Mouse (Mus musculus): ENCODE measurements at regions not wholly inside any gene's neighbourhood (a gene's known extent, or its start where the extent isn't known, plus 50 kb on each side); places are given as distances from the start of the nearest gene placed in this dataset.
"Not testable (repeated sequence)": the region's sequence is repeated elsewhere in the genome, so short reads cannot be mapped to it uniquely, and the experiment has no call there.

DNA sequence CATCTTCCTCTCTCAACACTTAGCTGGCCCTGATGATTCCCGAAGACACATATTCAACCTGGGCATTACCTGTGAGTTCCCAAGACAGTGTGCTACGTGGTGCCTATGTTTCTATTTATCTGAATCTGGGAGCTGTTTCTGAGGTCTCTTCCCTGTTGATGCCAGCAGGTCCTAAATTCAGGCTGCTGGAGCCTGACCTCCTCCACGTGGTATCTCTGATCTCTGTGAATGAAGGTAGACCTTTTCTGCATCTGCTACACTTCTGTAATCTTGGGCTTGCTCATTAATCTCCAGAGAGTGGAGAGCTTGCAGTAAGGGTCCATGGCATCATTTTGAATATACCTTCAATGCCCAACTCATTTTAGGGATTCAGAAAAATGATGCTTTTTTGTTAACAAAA is 215.8 kb downstream of the Pten start:
- DNase-seq (ENCODE audit: low spot score), result no peak

DNA sequence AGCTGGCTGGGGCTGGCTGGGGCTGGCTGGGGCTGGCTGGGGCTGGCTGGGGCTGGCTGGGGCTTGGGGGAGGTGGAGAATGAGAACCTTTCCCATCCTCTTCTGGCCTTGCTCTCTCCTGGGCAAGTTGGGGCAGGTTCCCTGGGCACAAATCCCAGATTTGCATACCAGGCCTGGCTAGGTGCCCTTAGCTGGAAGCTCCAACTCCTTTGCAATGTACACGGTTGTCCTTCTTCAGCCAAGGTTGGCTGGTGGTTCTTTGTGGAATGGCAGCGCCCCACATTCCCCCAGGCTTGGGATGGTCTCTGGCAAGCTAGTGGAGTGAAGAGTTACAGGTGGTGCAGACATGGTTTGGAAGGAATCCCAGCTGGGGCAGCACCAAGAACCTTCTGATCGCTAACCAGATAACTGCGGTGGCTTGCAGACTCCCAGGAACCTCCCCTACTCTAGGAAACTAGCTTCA is 217.5 kb downstream of the Pten start:
- peak; percentile 63 for DNase-seq (ENCODE audit: low spot score)

DNA sequence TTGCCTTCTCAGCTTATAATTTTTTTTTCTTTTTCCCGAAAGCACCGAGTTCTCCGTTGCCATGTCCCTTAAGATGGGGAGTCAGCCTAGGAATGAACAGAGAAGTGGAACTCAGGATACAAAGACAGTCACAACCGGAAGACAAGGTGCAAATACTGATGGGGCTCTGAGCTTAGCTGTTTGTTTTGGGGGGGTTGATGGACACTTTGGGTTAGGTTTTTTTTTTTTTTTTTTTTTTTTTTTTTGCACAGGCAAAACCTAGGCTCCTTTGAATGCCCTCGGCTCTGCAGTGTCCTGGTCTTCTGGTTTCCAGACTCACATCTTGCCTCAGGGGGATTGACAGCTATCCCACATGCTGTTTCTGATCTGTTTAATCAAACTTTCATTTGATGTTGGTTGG is 218.0 kb downstream of the Pten start:
- DNase-seq (ENCODE audit: low spot score), result no peak

DNA sequence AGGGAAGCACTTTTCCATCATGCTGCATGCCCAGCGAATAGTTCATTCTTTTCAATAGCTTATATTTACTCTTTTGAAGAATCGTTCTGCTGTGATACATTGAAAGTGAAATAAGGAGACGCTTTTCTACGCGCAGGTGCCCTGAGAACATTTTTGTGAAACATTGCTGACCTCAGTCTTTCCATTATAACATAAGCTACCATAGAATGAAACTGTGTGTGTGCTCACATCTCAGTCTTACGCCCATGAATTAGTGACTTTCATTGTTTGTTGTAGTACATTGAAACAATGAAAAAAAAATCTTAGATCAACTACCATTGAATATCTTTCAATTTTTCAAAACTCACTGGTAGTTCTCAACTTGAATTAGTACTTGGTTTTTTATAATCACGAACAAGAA is 219.2 kb downstream of the Pten start:
- no peak for DNase-seq (ENCODE audit: low spot score)

DNA sequence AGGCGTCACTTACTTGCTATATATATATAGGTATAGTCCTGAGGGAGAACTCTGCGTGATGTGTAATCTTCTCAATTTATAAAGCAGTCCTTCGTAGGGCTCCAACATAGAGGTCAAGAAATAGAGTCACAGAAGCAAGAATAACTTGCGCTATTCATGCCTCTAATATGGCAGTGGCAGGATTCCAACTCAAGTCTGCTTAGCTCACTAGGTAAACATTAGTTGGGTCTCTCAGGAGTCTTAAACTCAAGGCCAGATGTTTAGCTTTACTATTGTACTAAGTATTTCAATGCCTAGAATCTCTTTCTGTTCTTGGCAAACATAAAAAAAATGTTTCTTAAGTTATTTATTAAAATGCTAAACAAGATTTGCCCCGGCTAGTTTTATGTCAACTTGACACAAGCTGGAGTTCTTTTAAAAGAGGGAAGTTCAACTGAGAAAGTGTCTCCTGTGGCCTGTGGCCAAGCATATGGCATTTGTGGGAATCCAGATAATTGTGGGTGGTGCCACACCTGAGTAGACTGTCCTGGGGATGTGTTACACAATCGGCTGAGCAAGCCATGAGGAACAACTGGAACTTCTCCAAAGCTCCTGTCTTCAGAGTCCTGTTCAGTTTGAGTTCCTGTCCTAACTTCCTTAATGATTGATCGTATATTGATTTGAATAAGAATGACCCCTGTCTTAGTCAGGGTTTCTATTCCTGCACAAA is 220.9 kb downstream of the Pten start:
- no peak for DNase-seq (ENCODE audit: low spot score)

DNA sequence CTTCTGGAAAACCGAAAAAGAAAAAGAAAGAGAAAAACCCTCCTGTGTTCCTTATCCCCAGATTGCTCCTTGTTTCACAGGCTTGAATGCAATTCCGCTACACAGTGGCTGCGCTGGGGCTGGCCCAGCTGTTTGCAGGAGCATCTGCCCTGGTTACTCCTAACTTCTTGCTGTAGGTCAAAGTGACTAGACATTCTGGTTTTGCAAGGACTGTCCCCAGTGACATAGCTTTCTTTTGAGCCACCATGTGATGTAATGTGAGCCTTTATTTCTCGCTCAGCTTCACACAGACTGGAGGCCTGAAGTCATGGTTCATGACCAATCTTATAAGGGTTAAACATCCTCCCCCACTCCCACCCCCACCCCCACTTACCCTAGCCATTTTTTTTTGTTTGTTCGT is 222.8 kb downstream of the Pten start:
- DNase-seq (ENCODE audit: low spot score), result no peak

DNA sequence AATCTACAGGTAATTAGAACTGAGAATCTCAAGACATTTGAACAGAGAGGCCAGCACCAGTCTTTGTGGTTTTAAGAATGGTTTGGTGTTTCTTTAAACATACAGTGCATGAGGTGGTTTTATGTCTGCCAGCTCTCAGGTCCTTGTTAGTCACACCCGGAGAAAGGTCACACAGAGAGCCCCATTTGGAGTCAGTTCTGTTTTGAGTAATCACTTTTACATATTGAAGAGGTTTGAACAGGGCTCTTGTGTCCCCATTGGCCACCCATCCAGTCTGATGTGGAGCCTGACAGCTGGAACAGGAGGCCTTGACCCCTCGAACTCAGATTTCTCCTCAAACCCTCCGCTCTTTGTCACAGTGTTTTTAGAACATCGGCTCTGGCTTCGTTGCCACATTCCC is 231.4 kb downstream of the Pten start:
- DNase-seq (ENCODE audit: low spot score), result no peak

DNA sequence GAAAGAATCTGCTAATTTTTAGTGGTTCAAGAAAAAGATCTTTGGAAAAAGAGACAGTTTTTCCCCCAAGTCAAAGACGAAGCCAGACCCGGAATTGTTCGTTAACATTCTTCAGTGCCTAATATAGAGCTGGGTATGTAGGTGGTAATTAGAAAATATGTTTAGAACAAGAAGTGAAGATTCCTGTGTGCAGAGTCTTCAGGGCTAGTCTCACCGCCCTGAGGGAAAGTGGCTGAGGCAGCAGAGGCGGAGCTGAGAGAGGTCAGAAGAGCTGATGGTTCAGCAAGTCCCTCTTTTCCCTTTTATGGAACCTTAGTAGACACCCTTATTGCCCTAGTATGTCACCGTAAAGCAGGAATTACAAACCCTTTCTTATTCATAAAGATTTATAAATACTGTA is 232.0 kb downstream of the Pten start:
- DNase-seq (ENCODE audit: low spot score), result no peak

DNA sequence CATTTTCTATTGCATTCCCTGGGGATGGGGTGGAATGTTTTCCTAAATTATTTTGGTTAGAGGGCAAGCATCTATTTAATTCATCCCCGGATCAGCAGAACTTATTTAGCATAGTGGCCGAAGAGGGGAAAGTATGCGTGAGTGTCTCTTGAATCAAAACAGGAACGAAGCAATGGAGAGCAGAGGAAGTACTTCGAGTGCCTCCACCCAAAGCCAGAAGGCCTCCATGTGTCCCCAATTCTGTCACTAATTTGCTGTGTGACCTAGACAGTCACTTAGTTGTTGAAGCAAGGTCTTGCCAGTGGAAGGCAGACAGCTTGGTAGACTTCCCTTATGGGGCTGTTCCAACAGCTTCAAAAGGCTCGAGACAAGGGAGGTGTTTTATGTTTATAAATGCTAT is 233.3 kb downstream of the Pten start:
- no peak for DNase-seq (ENCODE audit: low spot score)

DNA sequence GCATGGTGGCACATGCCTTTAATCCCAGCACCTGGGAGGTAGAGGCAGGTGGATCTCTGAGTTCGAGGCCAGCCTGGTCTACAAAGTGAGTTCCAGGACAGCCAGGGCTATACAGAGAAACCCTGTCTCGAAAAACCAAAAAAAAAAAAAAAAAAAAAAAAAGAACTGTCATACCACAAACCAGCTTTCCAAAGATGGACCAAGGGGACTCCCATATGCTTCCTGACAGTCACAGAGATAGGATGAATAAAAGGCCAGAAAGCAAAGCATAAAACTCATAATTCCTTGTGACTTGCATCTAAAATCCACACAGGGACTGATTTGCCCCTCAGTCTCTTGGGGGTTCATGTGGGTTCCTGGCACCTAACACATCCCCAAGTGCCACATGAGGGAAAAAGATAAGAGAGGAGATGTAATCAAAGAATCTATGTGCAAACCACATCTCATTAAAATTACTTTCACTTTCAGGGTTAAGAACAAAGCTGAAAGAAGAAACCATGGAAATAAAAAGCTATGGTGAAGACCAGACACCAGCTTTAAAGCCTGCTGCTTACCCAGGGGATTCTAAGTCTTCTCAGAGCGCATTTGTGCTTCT is 241.4 kb downstream of the Pten start:
- no peak for DNase-seq (ENCODE audit: low spot score)

DNA sequence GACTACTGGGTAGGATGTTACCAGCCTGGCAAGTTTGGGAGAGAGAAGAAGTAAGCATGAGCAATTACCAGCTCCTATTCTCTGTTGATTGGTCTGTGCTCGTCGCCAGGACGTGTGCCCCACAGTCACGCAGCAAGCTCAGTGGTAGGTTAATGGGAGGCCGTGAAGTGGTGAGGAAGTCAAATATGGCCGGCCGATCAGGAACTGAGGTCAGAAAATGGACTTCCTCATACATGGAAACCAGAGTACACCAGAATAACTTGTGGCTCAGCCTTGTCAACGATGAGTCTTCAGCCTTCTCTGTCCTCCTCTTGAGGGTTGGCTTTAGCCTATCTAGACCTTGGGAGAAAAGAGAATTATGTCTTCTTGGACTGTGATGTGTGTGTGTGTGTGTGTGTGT is 250.3 kb downstream of the Pten start:
- no peak for DNase-seq (ENCODE audit: low spot score)

DNA sequence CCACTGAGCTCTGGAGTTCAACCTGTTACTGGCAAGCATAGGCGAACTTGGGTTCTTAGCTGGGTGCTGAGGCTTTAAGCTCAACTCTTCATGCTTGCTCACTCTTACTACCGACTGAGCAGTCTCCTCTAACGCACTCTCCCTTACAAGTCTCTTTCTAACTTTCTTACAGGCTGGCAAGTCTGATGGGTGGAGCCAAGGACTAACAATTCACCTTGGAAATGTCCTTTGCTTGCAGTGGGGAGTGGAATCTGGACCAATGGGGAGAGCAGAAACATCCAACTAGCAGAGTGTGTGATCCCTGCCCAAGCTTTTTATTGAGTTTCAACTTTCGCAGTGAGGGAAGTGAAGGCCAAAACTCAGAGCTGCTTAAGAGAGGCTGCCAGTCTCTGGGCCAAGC is 250.8 kb downstream of the Pten start:
- DNase-seq (ENCODE audit: low spot score), result no peak

DNA sequence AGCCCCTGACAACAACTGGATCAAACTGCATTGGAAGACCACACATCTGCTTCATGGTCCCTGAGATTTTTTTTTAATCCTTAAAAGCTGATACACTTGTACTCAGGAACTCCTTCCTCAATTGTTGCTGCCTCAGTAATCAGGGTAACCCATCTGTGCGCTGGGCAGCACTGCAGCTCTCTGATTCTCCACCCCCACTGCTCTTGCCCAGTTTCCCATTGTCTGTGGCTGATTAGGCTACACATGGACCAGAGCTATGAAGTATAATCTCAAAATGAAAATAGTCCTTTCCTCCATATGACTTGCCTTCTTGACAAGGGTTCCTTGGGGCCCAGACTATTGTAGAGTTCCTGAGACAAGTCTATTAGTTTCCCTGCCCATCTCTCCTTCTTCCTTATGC is 251.5 kb downstream of the Pten start:
- no peak for DNase-seq (ENCODE audit: low spot score)

DNA sequence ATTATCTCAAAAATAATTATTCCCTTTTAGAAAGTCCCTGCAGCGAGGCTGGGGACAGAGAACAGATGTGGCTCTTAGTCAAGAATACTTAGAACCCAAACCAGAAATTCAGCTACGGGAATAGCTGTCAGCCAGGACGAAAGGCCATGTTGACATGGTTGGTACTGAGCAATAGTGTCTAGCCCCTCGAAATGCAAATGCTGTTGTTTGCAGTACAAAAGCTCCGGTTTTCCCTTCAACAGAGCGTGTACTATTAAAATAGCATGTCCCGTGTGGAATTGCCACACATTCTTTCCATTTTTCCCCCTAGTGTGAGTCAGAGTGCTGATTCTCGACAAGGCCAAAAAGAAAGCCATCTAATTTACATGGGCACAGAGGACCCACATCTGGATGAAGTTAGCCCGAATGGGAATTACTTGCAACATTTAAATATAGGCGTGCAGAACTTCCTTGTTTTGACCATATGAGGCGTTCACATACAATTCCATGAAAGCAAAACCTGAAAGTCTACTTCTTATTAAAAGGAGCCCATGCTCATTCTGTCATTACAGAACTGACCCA is 253.7 kb downstream of the Pten start:
- DNase-seq (ENCODE audit: low spot score), result no peak

DNA sequence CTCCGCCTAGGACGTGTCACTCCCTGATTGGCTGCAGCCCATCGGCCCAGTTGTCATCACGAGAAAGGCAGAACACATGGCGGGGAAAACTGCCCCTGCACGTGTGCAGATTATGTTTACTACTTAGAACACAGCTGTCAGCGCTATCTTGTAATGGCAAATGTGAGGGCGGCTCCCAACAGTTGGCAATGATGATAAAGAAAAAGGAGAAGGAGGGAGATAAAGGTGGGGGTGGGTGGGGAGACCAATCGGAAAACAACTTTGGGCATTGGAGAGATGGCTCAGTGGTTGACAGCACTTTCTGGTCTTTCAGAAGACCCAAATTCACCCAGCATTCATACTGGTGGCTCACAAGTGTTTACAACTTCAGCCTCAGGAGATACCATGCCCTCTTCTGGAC is 257.6 kb downstream of the Pten start:
- DNase-seq (ENCODE audit: low spot score), result not testable (repeated sequence)

DNA sequence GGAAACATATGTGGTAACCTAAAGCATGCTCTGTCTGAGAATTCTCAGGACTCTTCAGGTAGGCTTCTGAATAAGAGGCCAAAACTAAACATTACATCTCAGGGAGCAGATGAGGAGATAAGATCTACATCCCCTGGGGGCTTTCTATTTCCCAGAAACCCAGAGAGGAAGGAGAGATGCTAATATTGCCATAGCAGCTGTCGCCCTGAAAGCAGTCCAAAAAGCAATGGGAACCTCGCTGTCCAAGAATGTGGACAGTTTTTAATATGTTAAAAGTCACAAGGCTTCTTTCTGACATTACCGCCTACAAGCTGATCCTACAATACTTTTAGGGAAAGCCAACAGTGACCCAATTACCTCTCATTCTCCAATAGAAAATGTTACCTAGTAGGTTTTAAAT is 263.9 kb downstream of the Pten start:
- DNase-seq (ENCODE audit: low spot score), result no peak

DNA sequence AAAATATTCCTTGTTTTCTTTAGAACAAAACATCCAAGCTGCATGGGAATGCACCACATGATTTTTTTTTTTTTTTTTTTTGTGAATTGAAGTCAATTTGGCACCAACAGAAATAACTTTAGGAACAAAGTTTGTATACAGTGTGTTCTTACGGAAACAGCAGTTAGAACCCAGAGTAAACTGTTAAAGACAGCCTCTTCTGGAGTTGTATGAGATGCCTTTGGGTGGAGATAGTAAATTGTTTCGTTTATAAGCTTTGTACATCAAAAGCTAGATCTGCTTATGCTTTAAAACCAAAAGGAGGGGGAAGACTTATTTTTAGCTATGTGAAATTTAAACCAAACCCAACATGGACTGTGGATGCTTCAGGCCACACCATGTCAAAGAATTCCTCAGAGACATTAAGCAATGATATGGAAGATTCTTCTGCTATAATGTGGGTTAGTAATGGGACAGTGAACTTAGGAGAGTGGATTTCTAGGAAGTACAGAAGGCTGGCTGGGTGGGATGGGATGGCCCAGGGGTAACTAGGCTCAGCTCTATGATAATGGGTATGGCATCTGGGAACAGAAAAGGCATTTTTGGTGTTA is 265.6 kb downstream of the Pten start:
- DNase-seq (ENCODE audit: low spot score), result no peak

DNA sequence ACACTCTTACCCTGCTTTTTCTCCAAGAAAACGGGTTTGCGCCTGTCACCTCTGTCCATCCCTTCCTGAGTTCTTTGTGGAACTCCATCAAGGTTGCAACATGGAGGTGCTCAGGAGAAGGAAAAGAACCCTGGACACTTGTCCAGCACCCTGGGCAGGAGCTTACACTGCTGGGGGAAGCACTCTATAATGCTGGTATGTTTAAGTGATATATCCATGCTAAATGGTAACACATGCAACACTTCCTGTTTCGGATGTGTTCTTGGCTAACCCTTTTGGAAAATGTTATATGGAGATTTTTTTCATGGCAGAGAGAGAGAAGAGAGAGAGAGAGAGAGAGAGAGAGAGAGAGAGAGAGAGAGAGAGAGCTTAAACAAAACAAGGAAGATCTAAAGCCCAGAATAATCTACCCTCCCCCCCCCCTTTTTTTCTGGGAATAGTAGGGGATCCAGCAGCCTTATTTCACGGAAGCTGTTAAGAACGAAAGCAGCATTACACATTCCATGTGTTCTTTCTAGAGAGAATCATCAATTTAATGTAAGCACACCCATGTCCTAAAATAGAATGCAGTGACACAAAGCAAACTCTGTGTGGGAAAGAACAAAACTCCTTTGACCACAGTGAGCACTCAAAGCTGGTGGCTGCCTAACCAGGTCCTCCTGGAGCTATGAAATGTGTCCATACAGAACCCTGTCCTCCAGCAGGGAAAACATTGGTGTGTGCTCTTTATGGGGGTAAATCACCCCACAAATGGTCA is 272.6 kb downstream of the Pten start:
- DNase-seq (ENCODE audit: low spot score), result no peak

DNA sequence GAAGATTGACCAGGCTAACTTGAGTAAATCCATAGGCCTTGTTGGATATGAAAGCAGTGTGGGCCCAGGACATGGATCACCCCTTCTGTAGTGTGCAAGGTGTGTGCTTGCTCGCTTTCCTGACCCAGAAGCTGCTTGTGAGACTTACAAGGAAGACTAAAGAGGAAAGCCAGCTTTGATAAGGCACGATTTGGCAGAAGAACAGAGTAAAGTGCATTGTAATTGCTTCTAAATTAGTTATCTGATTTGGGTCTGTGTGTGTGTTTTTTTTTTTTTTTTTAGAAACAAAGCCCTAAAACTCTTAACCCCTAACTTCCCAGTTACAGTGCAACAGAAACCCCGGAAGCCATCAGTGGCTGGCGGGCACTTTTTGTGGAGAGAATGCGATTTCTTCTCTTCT is 283.2 kb downstream of the Pten start:
- DNase-seq (ENCODE audit: low spot score), result no peak

DNA sequence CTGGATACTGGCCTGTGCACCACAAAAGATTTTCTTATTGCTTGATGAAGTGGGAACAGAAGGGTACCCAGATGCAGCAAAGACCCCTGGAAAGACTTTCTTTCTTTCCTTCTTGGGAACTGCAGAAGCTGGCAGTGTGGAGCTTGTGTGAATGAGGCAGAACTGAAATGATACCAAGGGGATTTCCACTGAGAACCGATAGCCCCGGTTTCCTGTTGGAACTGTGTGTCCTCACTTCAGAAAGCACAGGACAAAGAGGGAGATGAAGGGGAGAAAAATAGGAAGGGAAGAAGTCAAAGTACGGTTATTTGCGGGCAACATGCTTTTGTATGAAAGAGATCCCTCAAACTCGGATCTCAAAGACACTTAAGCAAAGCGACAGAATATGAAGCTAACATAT is 283.7 kb downstream of the Pten start:
- no peak for DNase-seq (ENCODE audit: low spot score)

DNA sequence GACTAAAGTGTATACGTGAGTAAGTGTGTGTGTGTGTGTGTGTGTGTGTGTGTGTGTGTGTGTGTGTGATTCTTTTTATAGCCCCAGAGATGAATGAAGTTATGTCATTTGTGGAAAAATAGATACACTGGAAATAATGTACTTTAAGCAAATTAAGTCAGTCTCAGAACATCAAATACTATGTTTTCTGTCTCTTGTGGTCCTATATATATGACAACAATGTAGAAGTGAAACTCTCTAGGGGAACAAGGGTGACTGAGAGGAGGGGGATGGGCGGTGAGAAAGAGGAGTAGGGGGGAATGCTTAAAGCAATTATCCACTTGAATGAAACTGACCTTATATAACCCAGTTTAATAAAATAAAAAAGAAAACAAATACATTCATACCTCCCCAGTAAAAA is 285.5 kb downstream of the Pten start:
- DNase-seq (ENCODE audit: low spot score), result no peak

DNA sequence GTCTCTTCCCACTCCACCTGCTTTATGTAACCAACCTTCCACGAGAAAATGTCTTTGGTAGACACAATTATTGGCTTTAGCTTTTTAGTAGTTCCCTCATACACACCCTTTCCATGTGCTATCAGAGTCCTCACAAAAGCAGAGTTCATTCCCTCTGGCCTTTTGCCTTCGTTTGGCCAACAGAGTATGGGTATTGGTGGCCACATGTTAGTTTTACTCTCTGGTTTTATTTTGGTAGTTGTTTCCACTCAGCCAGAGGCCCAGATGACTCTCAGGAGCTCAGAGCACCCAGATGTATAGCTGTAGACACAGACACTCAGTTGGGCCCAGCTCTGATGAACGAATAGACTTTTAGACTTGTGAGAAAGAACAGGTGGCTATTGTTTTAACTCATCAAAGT is 286.4 kb downstream of the Pten start:
- no peak for DNase-seq (ENCODE audit: low spot score)
